Mouse (Mus musculus) heart, postnatal 25 days (tissue): Measurements from ENCODE around the gene Fgfr2. TPM values are rescaled to one million over a fixed set of nuclear protein-coding genes. Genes with fewer than 3 reads are reported as not detected.
"Not testable (repeated sequence)": the region's sequence is repeated elsewhere in the genome, so short reads cannot be mapped to it uniquely, and the experiment has no call there.

Source experiments
- DNase-seq: peaks from one replicate; pipeline ENCODE4 v3.0.0; 2022; ENCODE audit warnings: low spot score
- intact Hi-C: fragments of 180-260 bp; cut with DNase I; formaldehyde crosslinking; loops from one replicate; pipeline ENCODE4 v1.15.1; 2025
- total RNA-seq, 2 experiments: library from RNA; stranded (reverse); gene quantifications; 2 replicates each; pipeline ENCODE4 v1.2.3; 2021

Fgfr2 gene
- total RNA-seq, 2 experiments from 2014 or later = 1.7 to 1.8 TPM

DNA sequence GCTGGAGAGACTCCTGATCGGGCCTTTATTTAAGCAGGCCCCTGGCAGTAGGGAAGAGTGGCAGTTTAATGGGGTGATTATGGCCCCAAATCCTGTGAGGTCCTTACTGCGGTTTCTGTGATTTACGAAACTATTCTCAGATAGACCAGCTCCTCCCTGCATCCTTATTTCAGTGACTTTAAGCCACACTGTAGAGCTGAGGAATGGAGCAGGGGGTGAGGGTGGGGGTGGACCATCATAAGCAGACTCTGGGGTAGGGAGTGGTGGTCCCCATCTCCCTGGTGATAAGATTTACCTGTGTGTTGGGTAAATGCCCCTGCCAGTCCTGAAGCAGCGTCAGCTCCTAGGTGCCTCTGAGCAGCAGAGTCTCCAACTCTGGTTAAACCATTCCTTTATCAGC, 2516.2 kb downstream of the Fgfr2 start:
- intact Hi-C loops = loop anchor here (10.0 kb wide), 1 partner anchor 68 kb away; no protein-coding TSS in a partner anchor

DNA sequence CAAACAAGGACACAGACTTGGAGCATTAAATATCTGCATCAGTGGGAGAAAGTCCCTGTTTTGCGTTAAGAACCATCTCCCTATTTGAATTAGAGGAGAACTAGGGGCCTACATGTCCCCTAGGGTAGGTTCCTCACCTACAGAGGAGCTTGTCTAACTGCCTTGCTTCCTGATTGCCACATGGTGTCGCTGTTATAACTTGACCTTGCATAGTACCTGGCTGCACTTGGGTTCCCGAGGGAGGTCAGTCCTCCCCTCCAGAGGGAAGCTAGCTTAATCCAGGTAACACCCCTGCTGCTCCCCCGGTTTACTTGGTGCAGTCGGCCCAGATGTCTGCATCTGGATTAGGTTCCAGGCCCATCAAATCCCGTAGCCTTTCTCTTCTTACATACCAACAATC, 2518.0 kb downstream of the Fgfr2 start:
- DNase-seq = no peak
- intact Hi-C loops = loop anchor here (2.0 to 10.0 kb wide), 3 partner anchors 70 to 158 kb away; no protein-coding TSS in a partner anchor

More for the DNA sequence above, 2516.2 kb downstream of the Fgfr2 start:
- DNase-seq = no peak

DNA sequence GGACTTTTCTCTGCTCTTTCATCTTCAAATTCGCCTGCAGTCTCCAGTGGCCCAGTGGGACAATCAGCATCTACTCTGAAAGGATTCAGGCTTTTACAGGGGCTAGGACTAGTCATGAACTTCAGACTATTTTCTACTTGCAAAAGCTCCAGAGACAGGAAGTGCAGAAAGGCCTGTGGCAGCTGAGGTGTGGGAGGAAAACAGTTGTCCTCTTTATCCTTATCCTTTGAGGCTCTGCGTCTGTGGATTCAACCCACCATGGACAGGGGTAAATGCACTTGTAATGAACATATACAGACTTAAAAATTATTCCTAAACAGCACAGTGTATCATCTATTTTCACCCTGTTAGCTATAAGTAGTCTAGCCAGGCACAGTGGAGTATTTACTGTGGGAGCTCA, 2518.8 kb downstream of the Fgfr2 start:
- intact Hi-C loops = loop anchor here (2.0 to 10.0 kb wide), 4 partner anchors 70 to 158 kb away; no protein-coding TSS in a partner anchor
- DNase-seq = no peak

GRCm38 (mm10) chr7:130603556-130603955, 2519.6 kb downstream of the Fgfr2 start:
- intact Hi-C loops = loop anchor here (5.0 to 10.0 kb wide), 2 partner anchors 71 to 134 kb away; no protein-coding TSS in a partner anchor

DNA sequence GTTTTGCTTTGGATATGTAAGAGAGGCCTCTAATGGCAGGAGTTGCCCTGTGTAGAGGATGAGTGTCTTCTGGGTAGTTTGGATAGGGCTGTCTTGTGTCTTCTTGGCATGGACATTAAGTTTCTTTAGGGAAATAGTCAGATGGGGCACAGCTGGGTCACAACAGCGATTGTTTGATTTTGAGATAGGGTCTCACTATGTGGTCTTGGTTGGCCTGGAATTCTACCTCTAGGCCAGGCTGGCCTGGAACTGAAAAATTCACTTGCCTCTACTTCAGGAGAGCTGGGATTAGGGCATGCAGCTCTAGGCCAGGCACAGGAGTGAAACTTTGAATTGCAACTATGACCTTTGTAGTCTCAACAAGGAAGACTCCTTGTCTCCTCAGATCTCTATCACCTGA, 2520.3 kb downstream of the Fgfr2 start:
- no peak for DNase-seq
- intact Hi-C loops = loop anchor here (5.0 to 10.0 kb wide), 2 partner anchors 72 to 134 kb away; no protein-coding TSS in a partner anchor

More at GRCm38 (mm10) chr7:130603556-130603955, 2519.6 kb downstream of the Fgfr2 start:
- no peak for DNase-seq

- DNase-seq = no peak
- intact Hi-C loops = loop anchor here (5.0 to 10.0 kb wide), 2 partner anchors 74 to 137 kb away; no protein-coding TSS in a partner anchor
Observed at GRCm38 (mm10) chr7:130600546-130600945, 2522.6 kb downstream of the Fgfr2 start.

DNA sequence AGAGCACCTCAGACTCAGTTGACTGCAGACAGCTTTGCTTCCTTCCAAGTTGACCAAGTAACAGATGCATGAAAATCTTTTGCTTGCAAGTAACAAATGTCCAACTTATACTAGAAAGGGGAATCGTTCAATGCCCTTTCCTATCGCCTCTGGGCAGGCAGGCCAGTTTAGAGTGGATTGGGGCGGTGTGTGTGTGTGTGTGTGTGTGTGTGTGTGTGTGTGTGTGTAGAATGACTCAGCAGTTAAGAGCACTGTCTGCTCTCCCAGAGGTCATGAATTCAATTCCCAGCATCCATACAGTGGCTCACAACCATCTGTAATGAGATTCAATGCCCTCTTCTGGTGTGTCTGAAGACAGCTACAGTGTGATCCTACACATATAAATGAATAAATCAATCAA, 2523.1 kb downstream of the Fgfr2 start:
- intact Hi-C loops = loop anchor here (5.0 to 10.0 kb wide), 2 partner anchors 75 to 137 kb away; no protein-coding TSS in a partner anchor
- no peak for DNase-seq

DNA sequence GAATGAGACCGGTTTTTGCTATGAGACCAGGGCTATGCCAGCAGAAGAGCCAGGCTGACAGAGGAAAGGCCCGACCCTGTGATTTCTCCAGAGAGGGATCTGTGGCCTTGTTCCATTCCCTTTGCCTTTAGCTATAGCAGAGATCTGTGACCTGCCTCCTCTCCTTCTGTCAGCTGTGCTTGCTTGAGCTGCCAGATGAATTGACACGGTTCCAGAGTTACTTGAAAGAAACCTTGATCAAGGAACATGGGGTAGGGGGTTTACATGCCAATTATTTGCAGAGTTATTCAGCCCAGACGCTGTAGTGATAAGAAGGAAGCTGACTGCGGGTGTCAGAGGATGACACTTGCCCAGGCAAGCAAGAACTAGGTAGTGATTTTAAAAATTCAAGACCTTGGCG, 2525.6 kb downstream of the Fgfr2 start:
- DNase-seq = no peak

GRCm38 (mm10) chr7:130596079-130596855, 2526.9 kb downstream of the Fgfr2 start:
- not testable (repeated sequence) for DNase-seq
- intact Hi-C loops = loop anchor here (5.0 kb wide), 1 partner anchor 49 kb away; no protein-coding TSS in a partner anchor

More for the DNA sequence above, 2525.6 kb downstream of the Fgfr2 start:
- intact Hi-C loops = loop anchor here (5.0 kb wide), 1 partner anchor 50 kb away; no protein-coding TSS in a partner anchor

- intact Hi-C loops, DNase-seq: not testable (repeated sequence)
Observed at GRCm38 (mm10) chr7:130593375-130594239, 2529.5 kb downstream of the Fgfr2 start.

DNA sequence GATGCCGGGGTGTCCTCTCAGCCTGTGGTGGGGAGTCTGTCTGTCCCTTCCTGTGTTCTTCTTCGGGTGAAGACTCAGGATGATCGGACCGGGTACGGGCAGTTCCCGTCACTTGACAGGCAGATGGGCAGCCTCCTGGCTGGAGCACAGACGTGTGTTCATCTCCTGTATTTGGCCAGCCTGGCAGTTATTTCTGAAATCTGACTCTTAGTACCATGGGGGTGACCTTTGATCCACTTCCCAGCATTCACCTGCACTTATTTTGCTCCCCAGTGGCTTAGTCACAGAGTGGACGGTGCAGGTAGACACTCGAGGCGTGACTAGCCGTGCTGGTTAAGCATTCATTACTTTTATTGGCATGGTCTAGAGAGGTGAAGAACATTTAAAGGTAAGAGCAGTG, 2530.2 kb downstream of the Fgfr2 start:
- intact Hi-C loops, DNase-seq: not testable (repeated sequence)

DNA sequence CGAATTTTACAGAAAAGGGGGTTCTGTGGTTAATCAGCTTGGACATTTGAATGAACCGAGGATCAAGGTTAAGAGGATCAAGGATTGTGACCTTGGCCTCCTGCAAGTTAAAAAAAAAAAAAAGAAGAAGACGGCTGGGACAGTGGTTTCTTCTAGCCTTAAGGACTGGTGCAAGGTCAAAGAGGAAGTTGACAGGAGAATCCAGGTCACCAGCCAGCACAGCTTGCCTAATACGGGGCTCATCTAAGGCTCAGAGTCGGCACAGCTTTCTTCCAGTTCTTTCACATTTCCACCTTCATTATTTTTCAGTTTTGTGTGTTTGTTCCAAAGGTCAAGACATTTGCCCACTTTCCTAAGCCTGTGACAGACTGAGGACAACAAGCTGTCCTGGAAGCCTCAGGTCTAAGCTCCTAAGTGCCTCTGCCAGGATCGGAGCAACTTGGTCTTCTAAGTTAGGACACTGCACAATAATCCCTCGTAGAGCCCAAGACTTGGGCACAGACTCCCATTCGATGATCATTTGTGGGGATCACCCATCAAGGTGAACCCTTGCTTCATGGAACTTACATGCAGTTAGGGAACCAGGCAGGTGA, 2532.2 kb downstream of the Fgfr2 start:
- no peak for DNase-seq
- intact Hi-C loops = no loop called here

DNA sequence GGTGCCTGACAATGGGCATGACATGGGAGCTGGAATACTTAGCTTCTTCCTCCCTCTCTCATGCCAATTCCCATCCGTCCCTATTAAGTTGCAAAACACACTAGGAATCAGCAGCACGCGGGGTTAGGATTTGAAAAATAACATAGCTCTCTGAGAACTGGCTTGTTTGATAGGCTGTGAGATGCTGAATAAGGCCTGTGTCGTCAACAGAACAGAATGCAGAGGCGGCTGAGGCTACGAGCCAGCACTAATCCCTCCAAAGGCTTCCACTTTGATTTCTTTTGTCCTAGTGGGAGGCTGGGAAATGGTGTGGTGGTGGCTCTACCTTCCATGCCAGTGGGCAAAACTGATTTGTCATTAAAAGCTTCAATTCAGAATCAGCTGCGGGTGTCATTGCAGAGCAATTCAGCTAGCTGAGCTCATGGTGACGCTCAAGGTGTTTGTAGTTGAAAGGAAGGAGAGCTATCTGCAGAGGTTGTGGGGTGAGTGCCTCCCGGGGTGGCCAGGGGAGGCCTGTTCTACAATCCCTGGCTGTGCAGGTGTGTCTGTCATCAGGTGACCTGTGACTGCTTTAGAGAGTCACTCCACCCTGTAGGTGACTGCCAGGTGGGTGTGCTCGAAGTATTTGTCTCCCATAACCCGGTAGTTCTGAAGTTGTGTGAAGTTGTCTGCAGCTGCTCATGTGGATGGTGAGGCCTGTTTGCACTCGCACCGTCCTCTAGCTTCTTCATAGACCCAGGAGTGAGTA, 2532.9 kb downstream of the Fgfr2 start:
- DNase-seq = no peak
- intact Hi-C loops = no loop called here

DNA sequence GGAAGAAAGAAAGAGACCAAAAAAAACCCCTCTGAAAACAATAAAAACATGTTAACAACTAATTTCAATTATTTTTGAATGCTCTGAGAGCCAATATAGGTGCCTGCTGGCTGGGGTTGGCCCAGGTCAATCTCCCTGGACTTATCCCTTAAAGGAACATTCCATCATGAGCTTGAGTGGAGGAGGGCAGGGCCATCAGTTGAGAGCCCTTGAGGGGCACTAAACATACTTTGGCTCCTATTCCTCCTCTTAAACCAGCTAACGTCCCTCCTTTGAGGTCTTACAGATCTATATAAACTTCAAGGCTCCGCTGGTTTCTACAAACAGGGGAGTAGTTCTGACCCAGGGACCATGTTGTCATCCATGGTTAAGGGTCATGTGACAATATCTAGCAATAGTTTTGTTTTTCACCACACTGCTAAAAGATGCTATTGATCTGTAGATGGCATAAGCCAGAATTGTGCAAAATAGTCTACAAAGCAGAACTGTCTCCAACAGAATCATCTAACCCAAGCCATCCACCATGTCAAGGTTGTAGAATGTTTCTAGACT, 2536.6 kb downstream of the Fgfr2 start:
- no peak for DNase-seq
- intact Hi-C loops = no loop called here

DNA sequence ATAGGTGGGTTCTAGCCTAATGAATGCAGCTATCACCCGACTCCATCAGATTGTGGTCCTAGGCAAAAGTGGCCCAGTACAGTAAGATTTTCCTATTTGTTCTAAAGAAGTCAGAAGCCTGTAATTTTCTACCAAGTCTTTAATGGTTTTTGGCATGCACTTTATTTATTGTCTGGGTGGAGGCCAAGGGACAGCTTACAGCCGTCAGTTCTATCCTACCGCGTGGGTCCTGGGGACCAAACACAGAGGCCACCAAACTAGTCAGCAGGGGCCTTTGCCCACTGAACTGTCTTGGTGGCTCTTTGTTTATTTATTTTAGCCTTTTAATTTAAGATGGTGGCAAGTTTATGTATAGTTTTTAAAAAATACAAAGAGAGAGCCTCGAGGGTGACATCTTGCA, 2544.5 kb downstream of the Fgfr2 start:
- intact Hi-C loops = no loop called here
- no peak for DNase-seq

DNA sequence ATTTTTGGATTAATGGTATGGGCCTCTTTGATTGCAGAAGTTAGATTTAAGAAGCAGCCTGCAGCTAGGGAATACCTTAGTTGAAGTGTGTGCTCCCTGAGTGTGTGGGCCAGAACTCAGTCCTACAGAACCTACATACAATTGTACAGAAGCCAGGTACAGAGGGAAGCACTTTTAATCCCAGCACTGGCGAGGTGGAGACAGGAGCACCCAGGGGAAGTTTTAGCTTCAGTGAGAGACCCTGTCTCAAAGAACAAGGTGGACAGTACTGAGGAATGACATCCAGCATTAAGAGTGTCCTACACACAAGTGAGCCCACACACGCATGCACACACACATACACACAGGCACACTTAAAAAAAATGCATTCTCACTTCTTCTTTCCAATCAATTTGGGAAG, 2545.1 kb downstream of the Fgfr2 start:
- intact Hi-C loops = no loop called here
- no peak for DNase-seq

- DNase-seq = no peak
- intact Hi-C loops = no loop called here
Observed at GRCm38 (mm10) chr7:130577388-130578003, 2545.7 kb downstream of the Fgfr2 start, which contains the start of gene Tacc2. TSS of gene Tacc2 (plus strand) at chr7:130577438.

DNA sequence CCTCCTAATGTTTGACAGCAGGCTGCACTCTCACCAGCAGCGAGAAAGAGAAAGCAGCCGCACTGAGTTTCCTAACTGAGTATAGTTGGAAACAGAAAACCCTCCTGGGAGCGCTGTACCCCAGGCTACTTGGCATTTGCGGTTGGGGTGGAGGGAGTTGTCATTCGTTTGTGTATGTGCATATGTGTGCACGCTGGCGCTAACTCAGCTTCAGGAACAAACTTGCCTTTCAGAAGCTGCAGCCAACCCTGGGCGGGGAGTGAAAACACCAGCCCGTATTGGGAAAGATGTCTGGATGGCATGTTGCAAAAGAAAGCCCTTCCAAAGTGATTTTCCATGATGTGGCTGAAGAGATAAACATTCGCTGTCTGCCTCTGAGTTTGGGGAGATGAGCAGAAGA, 2546.2 kb downstream of the Fgfr2 start:
- DNase-seq = no peak
- intact Hi-C loops = no loop called here
